Mouse (Mus musculus) activated CD4-positive, CD25-positive, alpha-beta regulatory T cell, adult 9 weeks (primary cell): ENCODE results near the gene Fcgr2b. TPM values are rescaled to one million over a fixed set of nuclear protein-coding genes. Genes with fewer than 3 reads are reported as not detected.

Experiments used
- polyA plus RNA-seq: library from polyadenylated mRNA; unstranded; fragments of 100-300 nt; shearing (Covaris generic); gene quantifications from one replicate; pipeline ENCODE4 v1.2.1, GENCODE M21; 2017

The Fcgr2b gene
- 1.4 TPM for polyA plus RNA-seq

DNA sequence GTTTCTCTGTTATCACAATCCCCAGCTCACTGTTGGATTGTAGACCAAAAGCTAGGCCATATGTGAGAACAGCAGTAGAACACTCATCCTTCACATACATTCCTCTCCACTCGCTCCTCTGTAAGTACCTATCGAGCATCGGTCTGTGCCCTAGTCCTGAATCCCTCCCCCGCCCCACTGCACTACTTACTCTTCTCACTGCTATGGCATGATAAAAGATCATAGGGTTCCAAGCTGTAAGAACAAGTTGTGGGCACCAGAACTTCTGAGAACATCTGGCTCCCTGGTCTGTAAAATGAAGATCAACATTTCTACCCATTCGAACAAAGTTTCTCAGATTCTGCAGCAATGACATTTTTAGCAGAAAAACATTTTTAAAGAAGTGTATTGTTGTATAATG, at the start of gene Fcgr2b:
Gene Fcgr2b, minus strand, starts transcription at position 101 of the 400 bp plus-strand sequence.

DNA sequence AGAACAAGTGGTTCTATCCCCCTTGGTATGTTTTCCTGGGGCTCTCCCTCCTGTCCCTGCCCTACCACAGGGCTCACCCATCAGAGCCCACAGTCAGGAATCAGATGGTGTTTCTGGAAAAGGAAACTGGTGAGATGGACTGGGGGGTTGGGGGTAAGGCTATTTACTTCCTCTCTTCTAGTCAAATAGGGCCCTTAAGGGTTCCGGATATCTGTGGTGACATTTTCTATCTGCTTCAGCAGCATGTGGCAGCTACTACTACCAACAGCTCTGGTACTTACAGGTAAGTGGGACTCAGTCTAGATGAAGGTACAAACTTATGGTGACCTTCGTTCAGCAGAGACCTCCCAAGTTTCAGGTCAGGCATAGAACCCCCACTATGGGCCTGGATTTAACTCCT, 42.4 kb upstream of the Fcgr2b start, which contains the start of gene Fcgr4:
Gene Fcgr4, plus strand, starts transcription at position 184 of the 400 bp plus-strand sequence.

DNA sequence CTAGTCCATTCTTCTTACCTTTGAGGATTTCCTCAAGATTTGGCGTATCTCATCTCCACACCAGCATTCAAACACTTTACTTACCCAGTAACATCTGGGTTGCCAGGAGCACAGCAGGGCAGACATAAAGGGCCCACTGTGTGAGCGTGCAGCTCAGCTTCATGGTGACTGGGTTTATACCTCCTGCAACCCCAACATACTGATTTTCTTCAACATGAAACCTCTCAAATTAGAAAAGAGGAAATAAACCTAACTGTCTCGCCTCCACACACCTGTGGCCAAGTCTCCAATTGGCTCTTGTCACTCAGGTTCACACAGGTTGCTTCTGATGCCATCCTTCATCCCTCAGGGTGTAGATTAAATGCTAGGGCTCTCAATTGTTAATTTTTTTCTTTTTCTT, 49.0 kb downstream of the Fcgr2b start, which contains the start of gene Fcrla:
Gene Fcrla, minus strand, starts transcription at position 206 of the 400 bp plus-strand sequence.

DNA sequence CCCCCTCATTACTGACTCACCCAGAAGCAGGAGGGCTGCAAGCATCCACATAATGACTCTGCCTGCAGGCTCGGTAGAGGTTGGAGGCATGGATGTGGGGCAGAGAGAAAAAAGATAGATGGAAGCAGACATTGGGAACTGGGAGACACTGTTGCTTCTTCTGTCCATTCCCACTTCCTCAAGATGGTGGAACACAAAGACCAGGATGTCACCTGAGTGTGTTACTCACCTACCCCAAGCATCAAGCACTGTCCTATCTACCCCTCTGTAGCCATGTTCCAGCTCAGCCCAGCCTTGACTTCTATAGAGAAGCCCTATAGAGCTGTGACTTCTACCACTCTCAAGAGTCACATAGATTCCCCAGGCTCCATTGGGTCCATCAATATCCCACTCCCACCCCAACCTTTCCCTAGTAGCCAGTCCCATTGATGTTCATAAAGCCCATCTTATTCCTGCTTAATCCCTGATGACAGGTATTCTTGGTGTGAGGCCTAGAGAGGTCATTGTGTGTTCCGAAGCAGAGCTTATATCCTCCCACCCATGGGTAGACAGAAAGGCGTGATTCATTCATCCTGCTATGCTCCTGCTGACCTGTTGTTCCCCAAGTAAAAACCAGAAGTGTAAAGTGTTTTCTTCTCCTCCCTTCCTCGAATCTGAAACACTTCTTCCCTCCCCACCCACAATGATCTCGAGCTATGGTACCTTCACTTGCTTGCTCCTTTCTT, 63.3 kb downstream of the Fcgr2b start, which contains the start of gene Fcrlb:
Gene Fcrlb, minus strand, starts transcription at position 51 of the 725 bp plus-strand sequence.

Other genes with a start within 250 kb of the Fcgr2b start
- gene Atf6, start 108.8 kb downstream of the Fcgr2b start, polyA plus RNA-seq, result 12.6 TPM
- not detected for gene Gm26620, start 91.5 kb downstream of the Fcgr2b start, polyA plus RNA-seq
- 32.9 TPM for gene Dusp12, start 91.0 kb downstream of the Fcgr2b start, polyA plus RNA-seq
- gene Fcrlb, start 63.6 kb downstream of the Fcgr2b start, polyA plus RNA-seq, result not detected
- gene Fcrla, start 49.0 kb downstream of the Fcgr2b start, polyA plus RNA-seq, result 0.62 TPM
- 0.66 TPM for gene Fcgr4, start 42.4 kb upstream of the Fcgr2b start, polyA plus RNA-seq
- gene Fcgr3, start 88.4 kb upstream of the Fcgr2b start, polyA plus RNA-seq, result 1.9 TPM
- gene Cfap126, start 137.4 kb upstream of the Fcgr2b start, polyA plus RNA-seq, result 2.1 TPM
- gene Sdhc, start 174.1 kb upstream of the Fcgr2b start, polyA plus RNA-seq, result 173 TPM
- gene Mpz, start 174.2 kb upstream of the Fcgr2b start, polyA plus RNA-seq, result not detected
- gene Pcp4l1, start 219.7 kb upstream of the Fcgr2b start, polyA plus RNA-seq, result not detected
- 0.38 TPM for gene Nr1i3, start 237.4 kb upstream of the Fcgr2b start, polyA plus RNA-seq
- gene Tomm40l, start 246.0 kb upstream of the Fcgr2b start, polyA plus RNA-seq, result 38.8 TPM
- gene Apoa2, start 248.5 kb upstream of the Fcgr2b start, polyA plus RNA-seq, result not detected